Mouse (Mus musculus): ENCODE data around the gene Grhl1.

GRCm38 (mm10) chr12:24574870-24575269 lies 2.8 kb downstream of the Grhl1 start:
- TF ChIP-seq CTCF (IDR thresholded peaks at IDR 0.05; ENCODE audit: low read depth): no peak
- no peak for TF ChIP-seq EP300 (IDR thresholded peaks at IDR 0.05; ENCODE audit: low read depth)

Data from liver, embryonic 14.5 days (tissue).